Mouse (Mus musculus) gastrocnemius, postnatal 4 days (tissue): ENCODE data around the gene Spink2. TPM values are rescaled to one million over a fixed set of nuclear protein-coding genes. Genes with fewer than 3 reads are reported as not detected.
"Not testable (repeated sequence)": the region's sequence is repeated elsewhere in the genome, so short reads cannot be mapped to it uniquely, and the experiment has no call there.

ENCODE experiments used
- DNase-seq, 2 experiments: peaks; one replicate each; pipeline ENCODE4 v3.0.0; 2021 to 2022; ENCODE audit warnings: low spot score in 2 of 2, mixed read lengths in 2 of 2
- total RNA-seq, 2 experiments: library from RNA; stranded (reverse); gene quantifications; 2 replicates each; pipeline ENCODE4 v1.2.3; 2021

Gene Spink2
- total RNA-seq, 2 experiments from 2014 or later = 2.7 to 4.0 TPM

DNA sequence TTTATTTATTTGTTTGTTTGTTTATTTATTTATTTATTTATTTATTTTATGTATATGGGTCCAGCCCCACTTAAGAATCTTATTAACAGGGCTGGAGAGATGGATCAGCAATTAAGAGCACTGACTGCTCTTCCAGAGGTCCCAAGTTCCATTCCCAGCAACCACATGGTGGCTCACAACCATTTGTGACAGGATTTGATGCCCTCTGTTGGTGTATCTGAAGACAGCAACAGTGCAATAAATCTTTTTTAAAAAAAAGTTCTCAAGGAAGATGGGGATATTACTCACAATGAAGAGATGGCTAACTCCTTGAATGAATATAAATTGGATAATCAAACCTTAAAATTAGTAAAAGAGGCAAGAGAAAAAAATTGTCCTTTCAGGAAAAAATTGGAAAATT, 9.0 kb downstream of the Spink2 start:
- DNase-seq = no peak

DNA sequence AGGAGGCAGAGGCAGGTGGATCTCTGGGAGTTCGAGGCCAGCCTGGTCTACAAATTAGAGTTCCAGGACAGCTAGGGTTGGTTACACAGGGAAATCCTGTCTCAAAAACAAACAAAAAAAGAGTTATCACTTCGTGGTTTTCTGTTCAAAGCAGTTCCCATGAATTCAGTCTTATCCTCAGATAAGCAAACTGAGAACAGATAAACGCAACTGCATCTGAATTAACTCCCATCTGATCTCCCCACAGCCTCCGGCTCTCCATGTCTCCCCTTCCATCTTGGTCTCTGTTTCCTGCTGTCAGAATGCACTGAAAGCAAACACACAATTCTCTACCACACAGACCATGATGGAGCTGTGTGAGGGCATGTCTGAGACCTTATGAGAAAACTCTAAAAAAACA, 10.6 kb downstream of the Spink2 start:
- no peak for DNase-seq

DNA sequence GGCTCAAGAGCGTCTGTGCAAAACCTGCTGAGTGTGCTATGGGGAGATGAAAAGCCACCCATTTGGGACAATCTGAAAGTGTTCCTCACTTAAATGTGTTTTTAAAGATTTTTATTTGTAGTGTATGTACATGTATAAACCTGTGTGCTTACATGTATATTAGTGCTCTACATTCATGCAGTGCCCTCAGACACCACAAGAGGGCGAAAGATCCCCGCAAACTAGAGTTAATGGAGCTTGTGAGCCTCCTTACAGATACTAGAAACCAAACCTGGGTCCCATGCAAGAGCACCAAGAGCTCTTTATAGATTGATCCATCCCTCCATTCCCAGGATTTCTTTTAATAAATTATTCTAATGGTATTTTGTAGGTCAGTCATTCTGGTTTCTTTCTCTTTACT, 17.3 kb downstream of the Spink2 start:
- no peak for DNase-seq

DNA sequence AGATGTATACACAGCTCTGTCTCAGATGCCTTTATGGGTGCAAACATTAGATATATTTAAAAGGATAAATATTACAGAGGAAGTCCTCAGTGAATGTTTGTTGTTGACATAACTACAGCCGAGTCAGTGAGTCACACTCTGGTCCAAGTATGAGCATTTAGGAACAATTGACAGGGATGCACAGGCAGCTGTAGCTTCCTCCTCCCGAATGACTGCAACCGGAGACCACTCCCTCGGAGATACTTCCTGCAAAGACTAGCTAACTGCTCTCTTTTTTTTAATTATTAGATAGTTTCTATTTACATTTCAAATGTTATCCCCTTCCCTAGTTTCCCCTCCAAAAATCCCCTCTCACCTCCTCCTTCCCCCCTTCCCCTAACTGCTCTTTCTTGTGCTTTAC, 18.0 kb downstream of the Spink2 start:
- no peak for DNase-seq

DNA sequence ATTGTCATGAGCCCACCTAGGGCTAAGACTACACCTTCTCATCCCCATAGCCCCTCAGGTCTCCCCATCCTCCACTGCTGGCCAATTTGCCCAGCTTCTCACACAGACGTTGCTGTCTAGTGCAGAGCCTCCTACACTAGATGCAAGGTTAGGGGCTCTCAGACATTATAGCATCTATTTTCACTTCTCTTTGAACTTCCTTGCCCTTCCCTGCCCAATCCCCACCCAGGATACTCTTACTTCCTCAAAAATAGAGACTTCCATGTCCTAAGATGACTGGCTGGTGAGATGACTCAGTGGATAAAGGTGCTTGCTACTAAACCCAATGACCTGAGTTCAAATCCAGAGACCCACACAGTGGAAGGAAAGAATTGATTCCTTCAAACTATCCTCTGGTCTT, 19.6 kb downstream of the Spink2 start:
- DNase-seq = no peak

DNA sequence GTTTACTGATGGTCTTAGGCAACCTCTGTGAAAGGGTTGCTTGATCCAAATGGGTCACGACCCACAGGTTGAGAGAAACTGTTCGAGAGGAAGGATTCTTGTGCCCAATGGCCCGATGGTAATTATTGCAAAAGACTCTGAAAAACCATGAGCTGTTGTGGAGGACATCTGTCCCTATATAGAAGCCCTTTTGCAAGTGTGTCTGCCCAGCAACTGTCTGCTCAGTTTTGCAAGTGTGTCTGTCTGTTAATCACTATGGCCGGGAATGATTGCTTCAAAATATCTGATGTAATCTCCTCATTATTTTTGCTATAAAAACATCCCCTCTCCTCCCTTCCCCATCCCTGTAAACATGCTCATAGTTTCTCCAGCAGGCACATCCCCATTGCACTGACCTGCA, 20.2 kb downstream of the Spink2 start:
- no peak for DNase-seq

DNA sequence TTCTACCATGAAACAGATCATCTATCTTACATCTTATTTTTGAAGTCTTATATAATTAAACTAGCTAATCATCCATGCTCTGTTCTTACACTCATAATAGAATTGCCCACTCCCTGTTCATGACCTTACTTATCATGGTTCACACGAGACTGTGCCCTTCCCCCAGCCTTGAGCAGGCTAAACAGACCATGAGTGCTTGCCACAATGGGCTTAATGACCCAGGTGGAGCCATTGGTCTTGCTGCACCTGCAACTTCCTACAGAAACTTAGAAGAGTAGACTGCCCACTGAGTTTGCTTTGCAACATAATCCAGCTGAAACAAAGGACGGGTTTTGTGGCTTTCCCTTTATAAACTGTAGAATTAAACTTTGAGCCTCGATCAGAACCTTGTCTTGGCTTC, 22.5 kb downstream of the Spink2 start:
- DNase-seq = no peak

DNA sequence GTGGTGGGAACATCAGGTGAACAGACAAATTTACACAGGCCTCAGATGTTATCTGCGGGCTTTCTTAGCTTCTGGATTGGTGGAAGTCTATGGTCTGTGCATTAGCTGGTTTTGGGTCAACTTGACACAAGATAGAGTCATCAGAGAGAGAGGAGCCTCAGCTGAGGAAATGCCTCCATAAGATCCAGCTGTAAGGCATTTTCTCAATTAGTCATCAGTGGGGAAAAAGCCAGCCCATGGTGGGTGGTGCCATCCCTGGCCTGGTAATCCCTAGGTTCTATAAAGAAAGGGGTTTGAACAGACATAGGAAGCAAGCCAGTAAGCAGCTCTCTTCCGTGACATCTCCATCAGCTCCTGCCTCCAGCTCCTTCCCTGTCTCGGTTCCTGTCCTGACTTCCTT, 25.9 kb downstream of the Spink2 start:
- DNase-seq = no peak

DNA sequence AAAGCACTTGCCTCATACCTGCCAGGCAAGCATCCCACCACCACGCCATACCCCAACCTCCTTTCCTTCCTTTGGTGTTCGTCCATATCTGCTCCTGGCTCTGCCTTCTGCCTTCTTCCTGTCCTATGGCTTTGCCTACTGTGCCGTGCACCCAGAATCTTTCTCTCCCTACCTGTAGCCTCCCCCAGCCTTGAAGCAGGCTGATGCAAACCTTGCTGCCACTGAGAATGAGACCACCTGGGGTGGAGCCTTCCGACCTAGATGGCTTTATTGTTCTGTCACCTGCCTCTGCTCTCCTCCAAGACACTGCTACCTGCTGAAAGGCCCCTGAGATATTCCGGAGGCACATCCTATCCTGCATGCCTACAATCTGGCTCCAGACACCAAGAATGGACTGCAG, 27.4 kb downstream of the Spink2 start:
- DNase-seq = not testable (repeated sequence)

DNA sequence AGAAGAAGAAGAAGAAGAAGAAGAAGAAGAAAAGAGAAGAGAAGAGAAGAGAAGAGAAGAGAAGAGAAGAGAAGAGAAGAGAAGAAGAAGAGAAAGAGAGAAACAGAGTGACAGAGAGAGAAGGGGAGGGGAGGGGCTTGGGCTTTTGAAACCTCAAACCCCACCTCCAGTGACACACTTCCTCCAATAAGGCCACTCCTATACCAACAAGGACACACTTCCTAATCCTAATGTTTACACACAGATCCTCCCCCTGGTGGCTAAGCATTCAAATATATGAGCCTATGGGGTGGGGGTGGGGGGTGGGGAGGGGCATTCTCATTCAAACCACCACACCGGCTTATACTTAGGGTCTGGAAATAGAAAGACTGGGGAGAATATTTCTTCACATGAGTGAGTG, 27.9 kb downstream of the Spink2 start:
- no peak for DNase-seq

DNA sequence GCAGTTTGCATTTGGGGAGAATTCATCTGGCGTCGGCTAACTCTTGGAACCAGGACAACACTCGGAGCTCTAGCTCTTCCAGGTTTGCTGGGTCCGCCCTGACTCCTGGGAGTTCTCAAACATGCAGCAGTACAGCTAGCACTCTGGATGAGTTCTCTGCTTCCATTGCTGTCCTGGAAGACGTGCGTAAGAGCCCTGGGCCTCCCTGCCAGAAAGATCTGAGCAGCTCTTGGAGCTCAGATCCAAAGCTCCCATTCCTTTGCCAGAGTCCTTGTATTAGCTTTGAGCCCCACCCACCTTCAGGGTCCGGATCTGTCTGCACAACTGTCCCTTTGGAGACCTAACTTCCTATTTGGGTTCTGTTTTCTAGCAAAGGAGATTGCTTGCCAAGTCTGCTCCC, 29.8 kb downstream of the Spink2 start:
- peak; percentile 62 to 81 for DNase-seq

DNA sequence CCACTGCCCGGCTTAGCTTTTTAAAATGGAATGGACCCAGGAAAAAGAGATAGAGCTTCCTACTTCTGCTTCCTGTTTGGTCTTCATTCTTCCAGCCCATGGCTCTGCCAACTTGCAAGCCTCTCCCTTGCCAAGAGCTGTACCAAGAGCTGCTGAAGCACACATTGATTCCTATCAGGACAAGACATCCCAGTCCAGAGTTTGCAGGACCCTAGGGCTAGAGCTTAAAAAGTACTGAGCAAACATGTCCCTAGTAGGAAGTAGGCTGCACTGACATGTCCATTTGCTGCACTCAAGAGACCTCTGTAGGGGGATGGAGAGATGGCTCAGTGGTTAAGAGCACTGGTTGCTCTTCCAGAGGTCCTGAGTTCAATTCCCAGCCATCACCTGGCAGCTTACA, 32.3 kb downstream of the Spink2 start:
- DNase-seq = no peak

DNA sequence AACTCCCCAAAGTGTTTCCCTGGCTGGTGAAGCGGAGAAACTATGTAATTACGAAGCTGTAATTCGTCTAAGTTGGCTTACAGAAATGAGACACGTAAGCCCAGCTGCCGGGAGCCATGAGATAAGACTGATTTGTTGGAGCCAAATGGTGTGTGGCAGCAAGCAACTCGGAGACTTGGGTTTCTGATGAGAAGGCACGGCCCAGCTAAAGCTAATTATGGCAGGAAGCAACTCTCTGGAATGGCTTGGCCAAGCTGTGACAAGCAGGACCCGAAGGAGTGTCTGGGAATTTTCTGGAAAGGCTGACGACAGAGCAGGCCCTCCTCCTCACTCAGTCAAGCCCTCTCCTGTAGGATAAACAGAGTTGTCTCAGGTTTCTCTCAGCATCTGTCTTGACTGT, 33.3 kb downstream of the Spink2 start:
- DNase-seq = peak in 1 of 2 experiments; percentile 46

DNA sequence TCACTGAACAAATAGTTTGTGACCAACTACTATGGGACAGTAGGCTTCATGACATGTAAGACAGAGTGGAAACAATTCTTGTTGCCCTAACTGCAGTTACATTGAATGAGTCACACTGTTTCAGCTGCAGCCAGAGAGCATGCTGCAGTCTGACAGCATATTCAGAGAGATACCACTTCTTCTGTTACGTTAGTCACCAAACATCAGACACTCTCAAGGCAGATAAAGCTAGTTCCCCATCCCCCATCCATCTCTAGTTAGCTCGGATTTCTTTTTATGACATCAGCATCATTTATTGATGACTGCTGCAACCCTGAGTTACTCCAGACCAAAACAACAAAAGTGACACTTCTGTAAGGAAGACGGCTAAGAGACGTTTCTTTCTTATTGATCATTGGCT, 36.5 kb downstream of the Spink2 start:
- no peak for DNase-seq

DNA sequence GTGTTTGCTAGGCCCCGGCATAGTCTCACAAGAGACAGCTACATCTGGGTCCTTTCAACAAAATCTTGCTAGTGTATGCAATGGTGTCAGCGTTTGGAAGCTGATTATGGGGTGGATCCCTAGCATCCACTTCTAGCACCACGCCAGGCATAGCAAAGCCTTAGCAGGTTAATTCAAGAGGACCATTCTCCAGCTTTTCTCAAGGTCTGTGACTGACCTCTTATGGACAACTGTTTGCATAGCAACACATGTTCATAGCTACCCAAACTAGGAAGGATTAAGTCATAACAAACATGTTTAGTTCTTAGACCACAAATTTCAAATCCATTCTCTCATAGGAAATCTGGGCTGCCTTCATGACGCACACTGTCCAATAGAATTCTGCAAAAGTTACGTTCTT, 40.7 kb downstream of the Spink2 start:
- no peak for DNase-seq

DNA sequence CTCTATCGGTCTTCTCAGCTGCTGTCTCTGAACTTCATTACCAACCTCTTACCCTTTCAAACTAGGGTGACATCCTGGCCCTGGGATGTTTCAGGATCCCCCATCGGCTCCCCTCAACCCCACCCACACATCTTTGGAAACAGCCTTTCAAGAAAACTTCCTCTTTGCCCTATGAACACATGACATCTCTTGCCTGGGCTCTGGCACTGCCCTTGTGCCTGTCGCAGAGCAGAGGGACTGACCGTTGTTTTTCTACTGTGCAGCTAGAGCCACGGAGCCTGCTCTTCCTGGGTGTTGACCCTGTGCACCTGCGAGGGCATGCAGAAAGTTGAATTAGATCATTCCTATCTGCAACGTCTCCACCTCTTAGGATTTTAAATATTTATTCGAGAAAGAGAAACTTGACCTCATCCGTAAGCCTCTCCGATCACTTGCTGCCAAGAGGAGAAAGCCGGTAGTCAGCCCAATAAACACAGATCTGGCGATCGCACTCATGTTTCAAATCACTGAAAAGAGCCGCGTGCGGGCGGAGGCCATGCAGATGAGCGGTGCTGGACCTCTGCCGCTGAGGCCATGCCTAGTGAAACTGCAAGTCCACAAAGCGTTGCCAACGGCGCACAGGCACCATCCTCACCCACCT, 43.8 kb downstream of the Spink2 start:
- peak in 1 of 2 experiments; percentile 32 for DNase-seq

DNA sequence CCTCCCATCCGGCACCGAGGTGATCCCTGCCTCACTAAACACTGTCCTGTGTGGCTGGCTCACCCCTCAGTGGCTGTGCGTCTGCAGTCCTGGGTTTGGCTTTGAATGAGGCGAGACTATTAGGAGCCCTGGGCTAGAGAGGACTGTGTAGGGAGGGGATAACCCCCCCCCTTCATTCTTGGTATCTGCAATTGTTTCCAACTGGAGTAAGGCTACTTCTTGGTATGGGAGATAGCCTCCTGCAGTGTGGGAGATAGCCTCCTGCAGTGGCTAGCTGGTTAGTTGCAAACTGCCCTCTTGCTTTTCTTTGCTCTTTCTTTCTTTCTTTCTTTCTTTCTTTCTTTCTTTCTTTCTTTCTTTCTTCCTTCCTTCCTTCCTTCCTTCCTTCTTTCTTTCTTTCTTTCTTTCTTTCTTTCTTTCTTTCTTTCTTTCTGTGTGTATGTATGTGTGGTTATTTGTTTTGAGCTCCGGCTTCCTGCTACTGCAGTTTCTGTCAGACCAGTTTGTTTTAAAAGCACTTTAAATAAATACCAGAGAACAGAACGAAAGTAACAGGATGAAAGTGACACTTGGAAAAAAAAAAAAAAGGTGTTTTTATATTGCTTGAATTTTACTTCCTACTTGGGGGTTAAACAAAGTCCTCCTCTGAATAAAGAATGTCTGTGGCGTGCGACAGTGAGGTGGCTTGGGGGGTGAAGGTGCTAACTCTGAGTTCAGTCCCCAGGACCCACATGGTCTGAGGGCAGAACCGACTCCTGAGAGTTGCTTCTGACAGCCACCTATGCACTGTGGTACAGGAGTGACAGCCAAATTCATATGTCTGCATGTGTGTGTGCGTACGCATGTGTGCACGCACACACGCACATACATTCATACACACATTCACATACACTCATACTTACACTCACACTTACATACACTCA, 45.3 kb downstream of the Spink2 start:
- DNase-seq = no peak

DNA sequence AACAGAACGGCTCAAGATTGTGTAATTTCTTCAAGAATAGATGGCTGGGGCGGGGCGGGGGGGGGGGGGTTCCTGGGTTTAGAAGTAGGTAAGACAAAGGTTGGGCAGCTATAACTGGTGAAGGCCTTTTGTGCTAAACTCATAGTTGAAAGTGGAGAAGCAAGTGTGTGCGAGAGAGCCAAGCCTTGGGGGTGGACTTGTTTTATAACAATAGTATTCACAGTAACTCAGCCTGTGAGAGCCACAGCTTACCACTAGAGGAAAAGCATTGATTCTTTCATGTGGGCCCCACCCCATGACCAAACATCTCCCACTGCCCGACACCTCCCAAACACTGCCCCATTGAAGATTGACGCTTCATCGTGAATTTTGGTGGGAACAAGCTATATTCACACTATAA, 47.7 kb downstream of the Spink2 start:
- no peak for DNase-seq

DNA sequence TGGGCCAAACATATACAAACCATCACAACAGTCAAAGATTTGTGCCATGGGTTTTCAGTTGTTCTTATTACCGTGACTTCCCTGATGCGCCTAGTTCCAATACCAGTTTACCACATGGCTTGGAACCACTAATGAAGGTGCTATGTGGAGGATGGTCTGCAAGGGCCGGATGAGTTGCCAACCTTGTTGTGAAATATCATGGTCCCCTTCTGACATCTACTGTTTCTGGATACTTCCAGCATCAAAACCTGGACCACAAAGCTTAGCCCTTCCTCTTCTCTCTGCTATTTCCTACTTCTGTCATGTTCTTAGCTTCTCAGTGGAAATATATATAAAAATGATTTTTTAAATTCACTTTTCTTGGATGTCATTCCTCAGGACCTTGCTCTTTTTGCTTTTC, 48.7 kb downstream of the Spink2 start:
- no peak for DNase-seq

DNA sequence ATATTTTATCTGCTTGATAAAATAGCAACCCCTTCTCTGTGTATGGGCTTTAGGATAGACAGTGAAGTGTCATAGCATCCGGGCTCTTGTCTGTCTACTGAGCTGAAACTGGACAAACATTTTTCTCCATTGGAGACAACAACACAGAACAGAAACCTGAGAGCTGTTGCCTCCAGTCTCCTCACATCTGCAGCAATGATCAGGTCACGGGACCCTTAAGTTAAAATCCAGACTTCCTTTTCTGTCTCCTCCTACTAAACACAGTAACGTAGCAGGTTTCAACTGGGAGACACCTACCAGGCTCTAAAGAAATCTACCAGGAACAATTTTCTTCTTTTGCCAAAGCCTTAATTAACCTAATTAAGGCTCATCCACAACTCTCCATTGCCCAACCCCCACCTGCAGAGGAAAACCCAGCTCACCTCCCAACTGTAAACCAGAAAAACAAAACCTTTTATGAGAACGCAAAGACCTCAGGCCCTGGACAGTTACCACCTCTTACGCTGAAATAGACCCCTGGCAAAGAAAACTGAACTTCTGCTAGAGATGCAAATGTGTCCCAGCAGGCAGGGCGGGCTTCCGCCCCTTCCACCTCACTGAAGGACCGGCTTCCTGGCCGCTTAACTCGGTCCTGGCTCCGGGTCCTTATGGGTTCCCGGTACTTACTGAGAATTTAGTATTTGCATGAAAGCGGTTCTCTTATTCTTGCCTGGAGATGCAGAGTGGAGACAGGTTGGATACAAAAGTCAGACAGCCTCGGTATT, 53.3 kb downstream of the Spink2 start:
- DNase-seq = peak in 1 of 2 experiments; percentile 35

DNA sequence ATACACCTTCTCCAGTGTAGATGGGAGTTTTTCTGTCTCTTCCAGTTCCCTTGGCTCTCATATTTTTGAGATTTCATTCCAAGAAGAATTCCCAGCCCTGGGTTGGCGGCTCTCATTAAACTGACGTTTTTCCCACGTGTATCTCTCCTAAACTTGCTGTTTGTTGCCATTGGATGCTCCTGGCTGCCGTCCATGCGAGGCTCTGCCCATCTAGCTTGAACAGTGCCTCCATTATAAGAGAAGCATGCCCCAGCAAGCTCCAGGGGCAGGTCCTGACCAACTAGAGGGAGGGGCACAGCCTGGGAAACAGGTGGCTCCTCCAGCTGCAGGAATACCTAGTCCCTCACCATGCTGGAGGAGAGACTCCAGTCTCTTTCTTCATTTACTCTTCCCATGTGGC, 54.3 kb downstream of the Spink2 start:
- DNase-seq = no peak

DNA sequence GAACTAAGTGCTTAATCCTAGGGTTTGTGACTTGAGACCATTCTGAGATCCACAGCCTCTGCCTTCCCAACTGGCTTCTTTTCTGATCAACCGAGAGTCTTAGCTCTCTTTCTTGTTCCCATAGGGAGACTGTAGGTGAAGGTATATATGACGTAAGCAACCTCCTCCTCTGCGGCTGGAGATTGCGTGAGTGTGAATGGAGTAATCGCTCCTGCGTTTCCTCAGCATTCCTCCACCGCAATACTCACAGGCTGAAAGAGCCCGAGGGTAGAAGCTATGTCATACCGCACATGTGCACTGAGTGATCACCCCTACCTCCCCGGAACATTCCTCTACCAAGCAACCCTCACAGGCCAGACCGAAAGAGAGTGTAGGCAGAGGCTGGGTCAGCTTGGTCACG, 55.7 kb downstream of the Spink2 start:
- DNase-seq = no peak
